Mouse (Mus musculus) kidney, postnatal 4 days (tissue): ENCODE measurements around the gene Celsr1.
"Not testable (repeated sequence)": the region's sequence is repeated elsewhere in the genome, so short reads cannot be mapped to it uniquely, and the experiment has no call there.

ENCODE experiments used
- DNase-seq, 2 experiments: peaks; one replicate each; pipeline ENCODE4 v3.0.0; 2021; ENCODE audit warnings: mixed read lengths in 2 of 2

Gene Celsr1

DNA sequence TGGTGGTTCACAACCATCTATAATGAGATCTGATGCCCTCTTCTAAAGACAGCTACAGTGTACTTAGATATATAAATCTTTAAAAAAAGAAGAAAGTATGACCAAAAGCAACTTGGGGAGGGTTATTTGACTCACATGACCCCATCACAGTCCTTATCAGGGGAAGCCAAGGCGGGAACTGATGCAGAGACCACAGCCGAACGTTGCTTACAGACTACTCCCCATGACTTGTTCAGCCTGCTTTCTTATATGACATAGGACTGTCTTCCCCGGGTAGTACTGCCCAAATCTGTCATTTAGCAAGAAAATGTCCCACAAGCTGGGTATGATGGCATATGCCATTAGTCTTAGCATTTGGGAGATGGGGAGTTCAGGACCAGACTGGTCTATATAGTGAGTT, 144.3 kb downstream of the Celsr1 start:
- DNase-seq = no peak

DNA sequence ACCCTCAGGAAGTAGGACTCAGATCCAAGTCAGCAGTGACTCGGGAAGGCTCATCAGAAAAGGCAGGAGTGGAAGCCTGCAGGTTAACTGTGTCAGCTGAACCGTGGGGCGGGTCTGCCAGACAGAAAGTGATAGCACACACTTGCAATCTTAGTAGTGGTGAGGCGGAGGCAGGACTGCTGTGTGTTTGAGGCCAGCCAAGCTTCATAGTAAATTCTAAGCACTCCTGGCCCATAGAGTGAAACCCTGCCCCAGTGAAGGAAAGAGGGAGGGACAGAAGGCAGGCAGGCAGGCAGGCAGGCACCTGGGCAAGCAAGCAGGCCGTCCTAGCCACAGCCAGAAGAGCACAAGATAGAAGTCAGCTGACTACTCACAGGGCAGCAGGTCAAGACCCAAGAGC, 148.0 kb downstream of the Celsr1 start:
- DNase-seq = no peak

DNA sequence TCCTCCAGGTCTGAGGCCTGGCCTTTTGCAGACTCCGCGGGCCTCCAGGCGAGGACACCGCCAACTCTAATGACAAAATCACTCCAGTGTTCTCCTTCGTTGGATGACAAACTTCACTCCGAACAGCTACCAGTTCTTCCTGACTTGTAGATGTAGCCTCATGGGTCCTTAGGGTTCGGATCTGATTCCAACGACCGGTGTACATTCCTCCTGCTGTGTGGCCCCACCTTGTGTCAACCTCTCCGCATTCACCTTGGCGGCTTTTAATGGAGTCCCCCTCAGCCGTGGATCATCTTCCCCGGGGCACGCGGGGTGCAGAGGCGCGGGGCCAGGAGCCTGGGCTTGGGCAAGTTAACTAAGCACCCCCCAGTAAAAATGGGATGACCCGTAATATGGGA, 154.1 kb downstream of the Celsr1 start:
- DNase-seq = no peak

DNA sequence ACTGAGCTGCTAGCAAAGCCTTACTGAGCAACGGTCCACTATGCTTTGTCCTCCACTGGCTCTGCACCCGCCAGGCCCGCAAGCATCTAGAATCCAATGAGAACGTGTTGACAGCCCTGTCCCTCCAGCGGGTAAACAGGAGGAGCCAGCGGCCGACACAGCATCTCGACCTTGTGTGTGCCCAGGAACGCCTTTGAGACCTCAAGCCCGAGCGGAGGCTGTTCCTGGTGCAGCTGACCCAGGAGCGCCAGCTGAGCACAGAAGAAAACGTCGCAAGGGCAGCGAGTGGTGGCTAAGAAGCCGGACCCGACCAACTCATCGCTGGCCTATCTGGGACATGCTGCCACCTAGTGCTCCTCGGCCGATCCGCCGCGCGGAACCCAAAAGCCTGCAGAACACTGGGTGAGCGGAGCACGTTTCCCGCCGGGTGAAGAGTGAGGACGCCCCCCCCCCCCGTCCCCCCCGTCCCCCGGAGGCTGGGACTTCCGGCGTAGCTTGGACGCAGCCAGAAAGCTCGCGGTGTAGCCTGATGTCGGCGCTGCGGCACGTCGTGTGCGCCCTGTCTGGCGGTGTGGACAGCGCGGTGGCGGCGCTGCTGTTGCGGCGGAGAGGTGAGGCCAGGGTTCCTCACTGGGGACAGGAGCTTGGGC, 154.6 kb downstream of the Celsr1 start, which contains the start of gene Trmu:
Trmu (plus strand) TSS at position 465 of the 650 bp plus-strand sequence.
- peak; percentile 90 to 96 for DNase-seq

DNA sequence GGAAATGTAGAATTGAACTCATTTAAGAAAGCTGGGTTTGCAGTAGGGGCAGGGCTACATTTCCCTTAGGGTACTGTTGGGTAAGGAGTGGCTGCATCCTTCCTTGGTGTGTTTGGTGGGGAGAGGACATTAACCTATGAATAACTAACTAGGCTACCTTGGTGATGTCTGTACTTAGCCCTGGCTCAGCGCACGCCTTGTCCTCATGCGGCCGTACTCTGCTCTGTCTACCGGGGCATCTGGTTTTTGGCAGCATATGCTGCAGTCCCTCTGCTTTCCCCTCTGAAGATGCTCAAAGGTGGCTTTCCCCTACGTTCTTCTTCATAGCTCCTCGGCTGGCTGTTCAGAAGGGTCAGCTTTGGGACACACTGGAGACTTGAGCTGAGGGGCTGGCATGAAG, 156.2 kb downstream of the Celsr1 start:
- DNase-seq = peak in 1 of 2 experiments; percentile 44

DNA sequence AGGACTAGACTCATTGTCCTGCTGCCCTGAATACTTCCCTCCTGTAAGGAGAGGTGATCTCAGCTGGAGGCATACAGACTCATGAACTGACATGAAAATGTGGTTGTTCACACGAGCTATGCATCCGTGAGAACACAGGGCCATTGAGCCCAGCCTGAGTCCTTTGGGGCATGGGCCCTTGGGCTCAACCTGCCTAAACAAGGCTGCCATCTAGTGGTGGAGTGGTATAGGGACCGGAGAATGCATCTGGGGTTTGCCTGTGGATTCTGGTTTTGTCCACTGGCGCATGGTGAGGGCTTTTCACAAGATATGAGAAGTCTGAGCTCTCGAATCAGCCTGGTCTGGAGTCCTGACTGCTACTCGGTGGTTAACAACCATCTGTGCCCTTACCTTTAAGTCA, 165.9 kb downstream of the Celsr1 start:
- DNase-seq = peak; percentile 75 to 82

DNA sequence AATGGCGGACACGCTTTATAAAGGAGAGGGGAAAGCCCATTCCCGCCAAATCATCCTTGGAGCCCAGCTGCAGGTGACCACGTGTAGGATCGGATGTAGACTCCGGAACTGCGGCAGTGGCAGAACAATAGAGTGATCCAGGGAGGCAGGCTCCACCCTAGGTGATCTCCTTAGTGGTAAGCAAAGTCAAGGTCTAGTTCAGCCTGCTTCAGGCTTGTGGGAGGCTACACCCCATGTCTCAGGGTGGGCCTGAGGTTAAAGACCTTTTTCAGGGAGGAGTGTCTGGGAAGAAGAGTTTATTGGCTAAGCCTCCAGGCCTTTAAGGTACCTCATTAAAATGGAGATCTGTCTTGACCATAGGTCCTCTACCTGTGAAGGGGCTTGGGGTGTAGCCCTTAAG, 167.7 kb downstream of the Celsr1 start:
- not testable (repeated sequence) for DNase-seq

DNA sequence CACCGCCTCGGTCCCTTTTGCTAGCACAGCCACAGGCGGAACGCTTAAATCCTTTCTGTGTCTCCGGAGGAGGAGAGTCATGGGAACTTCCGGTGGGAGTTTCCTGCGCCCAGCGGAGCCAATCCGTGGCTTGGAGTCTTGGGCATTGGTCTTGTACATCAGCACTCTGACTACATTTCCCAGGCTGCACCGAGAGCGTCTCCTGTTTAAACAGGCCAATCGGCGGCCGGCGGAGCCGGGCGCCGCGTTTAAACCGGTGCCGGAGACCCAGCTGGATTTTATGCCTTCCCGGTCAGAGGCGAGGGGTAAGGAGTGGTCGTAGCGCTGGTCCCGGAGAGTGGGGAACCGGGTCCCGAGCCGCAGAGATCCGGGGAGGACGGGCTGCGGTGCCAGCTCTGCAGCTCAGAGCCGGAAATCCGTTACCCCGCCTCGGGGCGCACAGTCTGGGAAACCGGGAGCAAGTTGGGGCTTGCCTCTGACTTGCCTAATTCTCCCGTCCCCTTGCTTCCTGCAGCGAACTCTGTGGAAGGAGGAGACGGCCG, 174.0 kb downstream of the Celsr1 start, which contains the start of gene Gtse1:
Gtse1 (plus strand) TSS at position 256 of the 542 bp plus-strand sequence.
- peak; percentile 94 to 96 for DNase-seq

DNA sequence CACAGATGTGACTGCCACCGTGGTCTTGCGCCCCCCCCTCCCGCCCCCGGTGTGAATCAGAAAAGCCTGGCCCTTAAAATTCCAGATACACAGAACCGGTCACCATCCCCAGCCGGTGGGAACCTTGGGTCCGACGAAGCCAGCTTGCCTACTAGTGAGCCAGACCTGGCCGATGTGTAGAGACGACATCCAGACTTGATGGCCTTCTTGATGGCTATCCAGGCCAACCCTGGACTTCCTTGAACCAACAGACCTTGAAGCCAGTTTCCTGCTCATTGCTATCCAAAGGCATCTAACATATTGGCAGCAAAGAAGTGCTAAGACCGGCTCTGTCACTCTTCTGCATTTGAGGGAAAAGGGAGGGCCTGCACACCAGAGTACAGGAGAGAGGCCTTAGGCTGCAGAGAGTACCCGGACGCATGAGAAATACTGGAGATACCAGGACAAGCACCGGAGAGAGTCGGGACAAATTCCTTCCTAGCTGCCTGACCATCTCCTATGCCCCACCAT, 174.5 kb downstream of the Celsr1 start:
- no peak for DNase-seq

DNA sequence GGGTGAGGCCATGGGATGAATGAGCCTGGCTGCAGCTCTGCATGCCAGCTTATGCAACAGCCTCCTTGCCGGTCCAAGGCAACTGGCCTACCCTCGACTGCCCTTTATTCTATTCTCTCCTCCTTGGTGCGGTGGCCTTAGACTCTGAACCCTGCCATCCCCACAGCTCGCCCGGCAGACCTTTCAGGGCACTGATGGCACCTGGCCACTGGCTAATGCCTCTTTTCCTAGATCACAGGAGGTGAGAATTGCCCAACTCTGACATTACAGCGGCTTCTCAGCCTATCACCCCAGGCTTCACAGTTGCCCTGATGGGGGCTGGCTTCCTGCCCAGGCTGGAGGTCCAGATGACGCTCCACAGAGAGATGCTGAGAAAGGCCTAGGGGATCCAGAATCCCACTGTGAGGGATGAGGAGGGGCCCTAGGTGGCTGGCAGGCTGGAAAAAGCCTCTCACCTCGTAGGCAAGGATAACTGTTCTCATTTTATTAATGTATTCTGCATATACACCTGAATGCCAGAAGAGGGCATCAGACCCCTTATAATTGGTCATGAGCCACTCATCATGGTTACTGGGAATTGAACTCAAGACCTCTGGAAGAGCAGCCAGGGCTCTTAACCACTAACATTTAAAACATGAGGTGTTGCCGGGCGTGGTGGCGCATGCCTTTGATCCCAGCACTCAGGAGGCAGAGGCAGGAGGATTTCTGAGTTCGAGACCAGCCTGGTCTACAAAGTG, 181.8 kb downstream of the Celsr1 start:
- DNase-seq = no peak
